Mouse (Mus musculus): ENCODE measurements around the gene Guca1a.

Guca1a gene

GRCm38 (mm10) chr17:47349721-47350319 lies 50.6 kb downstream of the Guca1a start:
- no peak for DNase-seq (ENCODE audit: low read depth in 2 of 2, low spot score in 2 of 2)
